11 mouse cellular contexts compared by ENCODE assay signal in genomic region chr9:18779476-18779875, GRCm38 (mm10). TPM values are rescaled to one million over a fixed set of nuclear protein-coding genes. Genes with fewer than 3 reads are reported as not detected.
A peak's percentile ranks its signal among the peaks of the same experiment; 100 is the strongest.
DNase-seq lines count a peak whose midpoint lies in the region; ATAC-seq and TF ChIP-seq lines count a peak whose summit lies in the region.
"Had no signal": no experiment of that assay in that cellular context is flagged by ENCODE, and none has a peak within 500 bp of the region (broad histone marks: within the 10 kb centered on the region; RNA-seq: fewer than 3 reads in every experiment).

No protein-coding gene starts in this region.

- intact Hi-C loops in left cerebral cortex, postnatal 25 days (cut with DNase I), result no loop called here

- 0 out of 2 replicates have a peak overlapping the region, but pooled peaks have one; percentile 2 for H3K9ac ChIP-seq in ES-Bruce4 (ENCODE audit: low read depth, poor library complexity, severe bottlenecking)
- H3K9ac ChIP-seq: liver, embryonic 13.5 days; stomach, embryonic 15.5 days had no signal

- no peak for TF ChIP-seq EP300 in ES-Bruce4 (IDR thresholded peaks at IDR 0.05; ENCODE audit: insufficient read depth, low read depth, low read length)

- no peak for TF ChIP-seq CTCF in ES-Bruce4 (IDR thresholded peaks at IDR 0.05; ENCODE audit: low read depth, low read length)

- H3K27ac ChIP-seq in ES-Bruce4 (ENCODE audit: insufficient read depth, low read length), result no peak overlapping the region
- H3K27ac ChIP-seq: liver, embryonic 13.5 days; stomach, embryonic 15.5 days had no signal

- DNase-seq in adrenal gland, postnatal 25 days, result peak; percentile 2
- no peak for DNase-seq in adrenal gland, postnatal 14 days
- DNase-seq in frontal cortex, adult 2 months (ENCODE audit: extremely low spot score in 1 of 2, low spot score in 1 of 2), result peak; percentile 3 to 27
- peak; percentile 1 to 44 for DNase-seq in left cerebral cortex, postnatal 25 days (ENCODE audit: low spot score in 2 of 2)
- DNase-seq in adrenal gland, adult 18-20 months (ENCODE audit: low spot score in 2 of 2), result no peak
- no peak for DNase-seq in lung, postnatal 36 days
- DNase-seq: liver, embryonic 13.5 days had no signal

- TF ChIP-seq POLR2A in ES-Bruce4 (IDR thresholded peaks at IDR 0.05; ENCODE audit: insufficient read depth, low read length), result no peak

- no peaks in the 10 kb centered on the region for H3K36me3 ChIP-seq in ES-Bruce4 (ENCODE audit: control insufficient read depth, insufficient read depth, low read length, poor library complexity, severe bottlenecking)
- H3K36me3 ChIP-seq: liver, embryonic 13.5 days; stomach, embryonic 15.5 days had no signal

- H3K4me3 ChIP-seq in ES-Bruce4 (ENCODE audit: low read depth, low read length), result peak overlapping the region; percentile 66
- H3K4me3 ChIP-seq: liver, embryonic 13.5 days; stomach, embryonic 15.5 days had no signal

- peaks cover 1% of the 10 kb centered on the region for H3K4me1 ChIP-seq in ES-Bruce4 (ENCODE audit: control insufficient read depth, insufficient read depth, low read length)
- H3K4me1 ChIP-seq: liver, embryonic 13.5 days; stomach, embryonic 15.5 days had no signal

- ATAC-seq in granulocyte monocyte progenitor cell, adult 5-6 weeks (replicated peaks; ENCODE audit: poor library complexity, severe bottlenecking), result no peak

- H3K27me3 ChIP-seq in ES-Bruce4 (ENCODE audit: control insufficient read depth, insufficient read depth, low read length, poor library complexity, severe bottlenecking), result no peaks in the 10 kb centered on the region
- H3K27me3 ChIP-seq: liver, embryonic 13.5 days; stomach, embryonic 15.5 days had no signal

- no peaks in the 10 kb centered on the region for H3K9me3 ChIP-seq in ES-Bruce4 (replicated peaks; ENCODE audit: control insufficient read depth, insufficient read depth, low read length, poor library complexity, severe bottlenecking)
- H3K9me3 ChIP-seq: stomach, embryonic 15.5 days had no signal

RNA-seq across cellular contexts. Expression of gene Olfr24, which starts 15.7 kb away (rescaled TPM):
- not detected in 2 replicates for total RNA-seq in adrenal gland, postnatal 25 days (2021)
- total RNA-seq in adrenal gland, postnatal 14 days (2021), result not detected in 2 replicates
- polyA plus RNA-seq in ES-Bruce4 (2011; ENCODE audit: insufficient read depth, insufficient read length, low read depth, missing spikeins), result not detected in 2 replicates
- polyA plus RNA-seq in frontal cortex, adult 2 months (2012; rRNA removed), result 0.04 and 0.17 TPM in 2 replicates
- not detected for total RNA-seq in left cerebral cortex, postnatal 25 days (2021)
- not detected for total RNA-seq in adrenal gland, adult 18-20 months (2021)
- total RNA-seq in granulocyte monocyte progenitor cell, adult 5-6 weeks (2014; fragmentation: Nextera tagmentation), result not detected in 2 replicates
- total RNA-seq in granulocyte monocyte progenitor cell, adult 5-6 weeks (2017), result not detected in 2 replicates
- polyA plus RNA-seq: cortical plate, adult 2 months; liver, embryonic 13.5 days; stomach, embryonic 15.5 days had no signal

RNA-seq across cellular contexts. Expression of gene Olfr828, which starts 39.9 kb away (rescaled TPM):
- not detected in 2 replicates for total RNA-seq in adrenal gland, postnatal 25 days (2021)
- total RNA-seq in adrenal gland, postnatal 14 days (2021), result not detected in 2 replicates
- polyA plus RNA-seq in ES-Bruce4 (2011; ENCODE audit: insufficient read depth, insufficient read length, low read depth, missing spikeins), result not detected in 2 replicates
- polyA plus RNA-seq in frontal cortex, adult 2 months (2012; rRNA removed), result not detected in 2 replicates
- total RNA-seq in left cerebral cortex, postnatal 25 days (2021), result not detected
- total RNA-seq in adrenal gland, adult 18-20 months (2021), result not detected
- not detected in 2 replicates for total RNA-seq in granulocyte monocyte progenitor cell, adult 5-6 weeks (2014; fragmentation: Nextera tagmentation)
- not detected in 2 replicates for total RNA-seq in granulocyte monocyte progenitor cell, adult 5-6 weeks (2017)
- polyA plus RNA-seq: cortical plate, adult 2 months; liver, embryonic 13.5 days; stomach, embryonic 15.5 days had no signal

Comparison
In these comparisons a context has a peak if more than half of its experiments do, and no peak if none do; other contexts are left out.
1. DNase-seq: peak in adrenal gland, postnatal 25 days (single experiment), frontal cortex, adult 2 months (2 of 2) and left cerebral cortex, postnatal 25 days (2 of 2); none in adrenal gland, postnatal 14 days (single experiment), adrenal gland, adult 18-20 months (0 of 2) and lung, postnatal 36 days (single experiment).